Mouse (Mus musculus): ENCODE data around the gene Ifi208. TPM values are rescaled to one million over a fixed set of nuclear protein-coding genes. Genes with fewer than 3 reads are reported as not detected.

Gene Ifi208
- 2.9 TPM for polyA plus RNA-seq (2014; fragmentation: Illumina TruSeq; extraction: RNeasy Lipid Tissue Mini Kit (QIAGEN cat#74804); ENCODE audit: low replicate concordance)

GRCm38 (mm10) chr1:173673458-173674097 lies at the start of gene Ifi208:
Gene Ifi208, plus strand, starts transcription at chr1:173673675.

GRCm38 (mm10) chr1:173630622-173631021 lies 42.9 kb upstream of the Ifi208 start, which contains the start of gene Ifi209:
Gene Ifi209, plus strand, starts transcription at chr1:173630917.

GRCm38 (mm10) chr1:173741656-173742055 lies 68.2 kb downstream of the Ifi208 start, which contains the start of gene Ifi207:
Gene Ifi207, minus strand, starts transcription at chr1:173741747.

Other genes starting within 250 kb of the Ifi208 start
- 4.5 TPM for gene Ifi206, start 182.6 kb upstream of the Ifi208 start, polyA plus RNA-seq (2014; fragmentation: Illumina TruSeq; extraction: RNeasy Lipid Tissue Mini Kit (QIAGEN cat#74804); ENCODE audit: low replicate concordance)
- gene Ifi214, start 137.7 kb upstream of the Ifi208 start, polyA plus RNA-seq (2014; fragmentation: Illumina TruSeq; extraction: RNeasy Lipid Tissue Mini Kit (QIAGEN cat#74804); ENCODE audit: low replicate concordance) = 1.4 TPM
- 15.8 TPM for gene Ifi213, start 74.4 kb upstream of the Ifi208 start, polyA plus RNA-seq (2014; fragmentation: Illumina TruSeq; extraction: RNeasy Lipid Tissue Mini Kit (QIAGEN cat#74804); ENCODE audit: low replicate concordance)
- 16.7 TPM for gene Ifi209, start 42.8 kb upstream of the Ifi208 start, polyA plus RNA-seq (2014; fragmentation: Illumina TruSeq; extraction: RNeasy Lipid Tissue Mini Kit (QIAGEN cat#74804); ENCODE audit: low replicate concordance)
- 11.9 TPM for gene Ifi207, start 68.1 kb downstream of the Ifi208 start, polyA plus RNA-seq (2014; fragmentation: Illumina TruSeq; extraction: RNeasy Lipid Tissue Mini Kit (QIAGEN cat#74804); ENCODE audit: low replicate concordance)
- gene Ifi204, start 93.3 kb downstream of the Ifi208 start, polyA plus RNA-seq (2014; fragmentation: Illumina TruSeq; extraction: RNeasy Lipid Tissue Mini Kit (QIAGEN cat#74804); ENCODE audit: low replicate concordance) = 19.2 TPM
- 15.0 TPM for gene Ifi211, start 239.4 kb downstream of the Ifi208 start, polyA plus RNA-seq (2014; fragmentation: Illumina TruSeq; extraction: RNeasy Lipid Tissue Mini Kit (QIAGEN cat#74804); ENCODE audit: low replicate concordance)

All from small intestine, adult 10 weeks (tissue).